Mouse (Mus musculus) intestine, embryonic 16.5 days (tissue): ENCODE measurements around the gene Spata2l. TPM values are rescaled to one million over a fixed set of nuclear protein-coding genes. Genes with fewer than 3 reads are reported as not detected.

Source experiments
- ATAC-seq: fragments of 200-750 bp; cut with Nextera tagmentation; 2 replicates; pipeline ENCODE4 v1.8.0; 2017; ENCODE audit warnings: moderate TSS enrichment, moderate library complexity
- H3K27ac ChIP-seq: fragments of 300-500 bp; sonication (generic); 2 replicates; pipeline ENCODE4 v1.5.1; 2014; ENCODE audit warnings: mild to moderate bottlenecking, low read length
- H3K27me3 ChIP-seq: fragments of 300-500 bp; sonication (generic); replicated peaks from 2 replicates; pipeline ENCODE4 v1.6.1; 2014; ENCODE audit warnings: low read length, control low read depth, mixed read lengths; ENCODE audit not compliant: control insufficient read depth, insufficient read depth
- H3K36me3 ChIP-seq: fragments of 300-500 bp; sonication (generic); 2 replicates; pipeline ENCODE4 v1.6.1; 2014; ENCODE audit warnings: low read length, control low read depth; ENCODE audit not compliant: control insufficient read depth, insufficient read depth
- H3K4me1 ChIP-seq: fragments of 300-500 bp; sonication (generic); 2 replicates; pipeline ENCODE4 v1.6.1; 2014; ENCODE audit warnings: low read length, control low read depth, mixed read lengths; ENCODE audit not compliant: control insufficient read depth, insufficient read depth
- H3K4me2 ChIP-seq: fragments of 300-500 bp; sonication (generic); 2 replicates; pipeline ENCODE4 v1.6.1; 2014; ENCODE audit warnings: low read depth, low read length, control low read depth
- H3K4me3 ChIP-seq: fragments of 300-500 bp; sonication (generic); 2 replicates; pipeline ENCODE4 v1.5.1; 2014; ENCODE audit warnings: mild to moderate bottlenecking, low read length
- H3K9ac ChIP-seq: fragments of 300-500 bp; sonication (generic); 2 replicates; pipeline ENCODE4 v1.6.1; 2014; ENCODE audit warnings: low read depth, low read length
- H3K9me3 ChIP-seq: fragments of 300-500 bp; sonication (generic); 2 replicates; pipeline ENCODE4 v1.6.1; 2016; ENCODE audit warnings: low read length, control low read depth; ENCODE audit not compliant: control insufficient read depth
- WGBS: fragments of 180-500 bp; shearing (Covaris S2); extraction: QIAGEN DNeasy Blood & Tissue Kit; methylation state at CpG from one replicate; pipeline ENCODE4 v1.1.7; 2014; 5-methylcytosine and 5-hydroxymethylcytosine counted together
- polyA plus RNA-seq: library from polyadenylated mRNA; unstranded; fragments of >200 nt; fragmentation: Nextera tagmentation; extraction: Ambion mirVana; gene quantifications from 2 replicates; pipeline ENCODE4 v1.2.1, GENCODE M21; 2015

The Spata2l gene
- polyA plus RNA-seq, 1 experiment from 2014 or later, result 6.0 TPM

DNA sequence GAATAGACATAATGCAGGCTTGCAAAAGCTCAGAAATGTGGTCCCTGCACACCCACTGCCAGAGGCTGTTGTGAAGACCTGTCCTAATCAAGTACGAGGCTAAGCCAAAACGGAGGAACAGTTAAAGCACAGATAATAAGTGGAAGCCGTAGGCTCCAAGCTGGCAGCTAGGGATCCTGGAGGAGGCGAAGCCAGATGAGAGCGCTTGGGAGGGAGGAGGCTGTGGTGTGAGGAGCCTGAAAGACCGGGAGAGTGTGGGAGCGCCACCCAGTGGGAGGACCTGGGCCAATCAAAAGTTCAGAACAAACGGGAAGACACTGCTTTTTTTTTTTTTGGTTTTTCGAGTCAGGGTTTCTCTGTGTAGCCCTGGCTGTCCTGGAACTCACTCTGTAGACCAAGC lies 45.4 kb downstream of the Spata2l start:
- H3K9ac ChIP-seq, result peak overlapping the region; percentile 53
- no peaks in the 10 kb centered on the region for H3K27me3 ChIP-seq
- H3K36me3 ChIP-seq, result no peaks in the 10 kb centered on the region
- peak; percentile 49 for ATAC-seq
- 0 out of 2 replicates have a peak overlapping the region, but pooled peaks have one; percentile 2 for H3K4me3 ChIP-seq
- peak overlapping the region; percentile 41; the same call in 1 of the 2 replicates for H3K27ac ChIP-seq
- H3K9me3 ChIP-seq, result no peaks in the 10 kb centered on the region
- peak overlapping the region; percentile 46 for H3K4me2 ChIP-seq
- peaks cover 25% of the 10 kb centered on the region for H3K4me1 ChIP-seq
- WGBS, result 3% methylated on average over 9 of the region's 9 CpGs

DNA sequence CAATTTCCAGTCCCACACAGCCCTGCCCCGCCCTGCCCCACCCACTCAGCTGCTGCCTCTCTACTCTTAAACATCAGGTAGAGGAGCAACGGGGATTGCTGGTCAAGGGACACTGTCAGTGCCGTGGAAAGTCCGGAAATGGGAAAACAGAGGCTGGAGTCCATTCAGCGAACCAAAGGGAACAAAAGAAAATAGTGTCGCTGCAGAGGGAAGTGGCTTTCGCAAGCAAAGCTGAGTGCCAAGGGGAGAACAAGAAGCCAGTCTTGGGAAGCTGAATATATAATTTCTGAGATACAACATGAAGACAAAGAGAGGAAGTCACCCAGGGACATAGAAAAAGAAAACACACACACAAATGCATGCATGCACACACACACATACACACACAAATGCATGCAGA lies 47.2 kb downstream of the Spata2l start:
- H3K4me1 ChIP-seq, result peaks cover 20% of the 10 kb centered on the region
- no peak for ATAC-seq
- no peak overlapping the region for H3K4me2 ChIP-seq
- no peaks in the 10 kb centered on the region for H3K9me3 ChIP-seq
- WGBS, result 59% methylated on average over 7 of the region's 7 CpGs
- no peak overlapping the region for H3K4me3 ChIP-seq
- no peaks in the 10 kb centered on the region for H3K36me3 ChIP-seq
- no peak overlapping the region for H3K27ac ChIP-seq
- H3K9ac ChIP-seq, result no peak overlapping the region
- H3K27me3 ChIP-seq, result no peaks in the 10 kb centered on the region

DNA sequence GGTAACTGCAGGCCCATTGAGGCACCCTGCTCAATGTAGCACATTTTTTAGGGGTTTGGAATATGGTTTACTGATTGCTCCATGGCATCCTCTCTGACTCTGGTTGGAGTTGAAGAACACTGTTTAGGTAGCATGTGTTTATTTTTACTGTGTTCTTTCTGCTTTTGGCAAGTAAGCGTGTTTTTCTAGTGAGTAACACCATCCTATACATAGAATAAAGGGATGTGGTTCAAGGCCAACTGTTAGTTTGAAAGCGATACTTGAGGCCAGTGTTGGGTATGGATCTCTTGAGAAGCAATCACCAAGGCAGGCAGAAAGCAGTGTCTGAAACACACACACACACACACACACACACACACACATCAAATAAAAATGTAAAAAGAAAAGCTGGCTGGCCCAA lies 48.0 kb downstream of the Spata2l start:
- 79% methylated on average over 2 of the region's 2 CpGs for WGBS
- H3K36me3 ChIP-seq, result no peaks in the 10 kb centered on the region
- no peak overlapping the region for H3K9ac ChIP-seq
- H3K4me3 ChIP-seq, result no peak overlapping the region
- H3K9me3 ChIP-seq, result no peaks in the 10 kb centered on the region
- ATAC-seq, result no peak
- H3K27ac ChIP-seq, result no peak overlapping the region
- H3K27me3 ChIP-seq, result no peaks in the 10 kb centered on the region
- H3K4me2 ChIP-seq, result no peak overlapping the region
- H3K4me1 ChIP-seq, result peaks cover 20% of the 10 kb centered on the region

DNA sequence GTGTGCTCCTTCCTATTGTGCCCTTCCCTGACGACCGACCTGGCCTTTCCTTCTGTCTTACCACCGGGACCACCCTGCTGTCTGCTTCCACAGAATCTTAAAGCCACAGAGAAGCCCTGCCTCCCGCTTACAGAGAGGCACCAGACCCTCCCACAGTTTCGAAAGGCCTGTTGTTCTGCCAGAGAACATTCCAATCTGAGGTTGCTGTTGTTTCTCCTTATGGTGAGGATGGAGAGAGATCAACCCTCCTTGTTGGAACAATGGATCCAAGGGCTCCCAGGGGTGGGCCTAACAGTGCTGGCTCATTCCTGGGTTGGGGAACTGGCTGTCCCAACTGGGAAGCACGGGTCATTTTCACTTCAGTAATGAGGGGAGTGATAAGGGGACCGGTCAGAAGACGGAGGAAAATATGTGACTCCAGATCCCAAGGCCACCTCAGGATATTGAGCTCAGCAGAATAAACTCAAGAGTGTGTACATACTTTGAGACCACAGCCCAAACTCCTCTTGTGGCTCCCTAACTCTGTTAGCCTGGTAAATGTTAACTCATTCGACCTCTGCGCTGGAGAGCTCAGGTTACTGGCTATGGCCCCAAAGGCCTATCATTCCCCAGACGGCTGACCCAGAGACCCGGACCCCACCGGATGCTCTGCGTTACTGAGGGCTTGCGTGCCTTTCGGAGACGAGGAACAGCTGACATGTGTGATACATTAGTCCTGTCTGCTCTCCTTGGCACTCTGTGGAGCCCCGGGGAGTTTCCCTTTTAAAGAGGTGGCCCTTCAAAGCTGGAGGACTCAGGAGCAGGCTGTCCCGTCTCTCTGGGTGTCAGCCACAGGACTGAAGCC lies 50.2 kb downstream of the Spata2l start, which contains the start of gene Dpep1:
TSS of gene Dpep1 (plus strand) at position 677 of the 844 bp plus-strand sequence.
- Histone ChIP-seq H3K9ac (peak within 1 kb of the TSS; percentile 43), H3K4me2 (no peak within 1 kb of the TSS), H3K4me3 (no peak within 1 kb of the TSS), H3K36me3 (no peaks in the 10 kb centered on the region), H3K4me1 (peaks cover 14% of the 10 kb centered on the region), H3K9me3 (no peaks in the 10 kb centered on the region), H3K27me3 (no peaks in the 10 kb centered on the region), H3K27ac (peak within 1 kb of the TSS; percentile 23)
- WGBS, result 27% methylated on average over 19 of the region's 19 CpGs
- no peak for ATAC-seq

DNA sequence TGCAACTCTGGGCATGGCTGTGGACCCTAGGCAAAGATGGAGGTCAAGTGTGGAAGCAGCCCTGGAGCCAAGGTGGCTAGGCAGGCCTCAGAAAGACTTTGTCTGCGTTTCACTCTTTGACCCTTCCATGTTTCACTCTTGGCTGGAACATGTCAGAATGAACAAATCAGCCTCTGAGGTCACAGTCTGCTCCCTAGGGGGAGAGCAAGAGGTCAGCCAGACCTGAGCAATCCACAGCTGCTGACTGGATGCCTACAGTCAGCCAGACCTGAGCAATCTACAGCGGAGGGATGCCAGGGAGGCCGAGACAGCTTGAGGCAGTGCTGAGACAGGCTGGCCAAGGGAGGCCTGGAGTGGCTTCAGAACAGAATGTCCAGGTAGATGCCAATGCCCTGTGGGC lies 54.6 kb downstream of the Spata2l start:
- 60% methylated on average over 3 of the region's 3 CpGs for WGBS
- H3K4me1 ChIP-seq, result no peaks in the 10 kb centered on the region
- no peak overlapping the region for H3K4me3 ChIP-seq
- H3K27ac ChIP-seq, result no peak overlapping the region
- peaks cover 4% of the 10 kb centered on the region for H3K9me3 ChIP-seq
- H3K27me3 ChIP-seq, result no peaks in the 10 kb centered on the region
- no peak overlapping the region for H3K4me2 ChIP-seq
- no peaks in the 10 kb centered on the region for H3K36me3 ChIP-seq
- ATAC-seq, result 0 out of 2 replicates have a peak, but pooled peaks have one; percentile 38
- no peak overlapping the region for H3K9ac ChIP-seq

Other genes with a start within 250 kb of the Spata2l start
- 19.2 and 19.5 TPM in 2 replicates for gene Ankrd11, start 194.0 kb downstream of the Spata2l start, polyA plus RNA-seq
- gene Spg7, start 173.3 kb downstream of the Spata2l start, polyA plus RNA-seq, result 54.4 and 55.6 TPM in 2 replicates
- gene Rpl13, start 133.9 kb downstream of the Spata2l start, polyA plus RNA-seq, result 1,403 and 1,521 TPM in 2 replicates
- 0.78 and 0.93 TPM in 2 replicates for gene Cpne7, start 118.9 kb downstream of the Spata2l start, polyA plus RNA-seq
- 9.3 and 9.6 TPM in 2 replicates for gene Sult5a1, start 77.9 kb downstream of the Spata2l start, polyA plus RNA-seq
- 7.5 and 12.6 TPM in 2 replicates for gene Dpep1, start 50.0 kb downstream of the Spata2l start, polyA plus RNA-seq
- 173 and 184 TPM in 2 replicates for gene Chmp1a, start 23.5 kb downstream of the Spata2l start, polyA plus RNA-seq
- 1.7 and 2.7 TPM in 2 replicates for gene Spata33, start 23.4 kb downstream of the Spata2l start, polyA plus RNA-seq
- 23.7 and 27.8 TPM in 2 replicates for gene Cdk10, start 11.4 kb downstream of the Spata2l start, polyA plus RNA-seq
- gene Zfp276, start 18.0 kb upstream of the Spata2l start, polyA plus RNA-seq, result 16.5 and 19.3 TPM in 2 replicates
- gene Vps9d1, start 18.1 kb upstream of the Spata2l start, polyA plus RNA-seq, result 16.3 and 19.3 TPM in 2 replicates
- 15.8 and 20.2 TPM in 2 replicates for gene Fanca, start 82.3 kb upstream of the Spata2l start, polyA plus RNA-seq
- gene Spire2, start 96.5 kb upstream of the Spata2l start, polyA plus RNA-seq, result 0.89 and 2.0 TPM in 2 replicates
- 155 and 161 TPM in 2 replicates for gene Tcf25, start 137.5 kb upstream of the Spata2l start, polyA plus RNA-seq
- gene Mc1r, start 170.9 kb upstream of the Spata2l start, polyA plus RNA-seq, result not detected in 2 replicates
- 45.6 and 52.6 TPM in 2 replicates for gene Tubb3, start 175.2 kb upstream of the Spata2l start, polyA plus RNA-seq
- 26.5 and 27.4 TPM in 2 replicates for gene Def8, start 187.3 kb upstream of the Spata2l start, polyA plus RNA-seq
- gene Afg3l1, start 241.7 kb upstream of the Spata2l start, polyA plus RNA-seq, result 45.3 and 48.7 TPM in 2 replicates